Mouse (Mus musculus): ENCODE results near the gene Tmem114. TPM values are rescaled to one million over a fixed set of nuclear protein-coding genes. Genes with fewer than 3 reads are reported as not detected.

The Tmem114 gene
- not detected for polyA plus RNA-seq (2014; fragmentation: Illumina TruSeq; extraction: RNeasy Lipid Tissue Mini Kit (QIAGEN cat#74804); ENCODE audit: low read depth, low replicate concordance)

GRCm38 (mm10) chr16:8424971-8425330 is at the start of gene Tmem114:
Gene Tmem114, minus strand, starts transcription at chr16:8425136.

DNA sequence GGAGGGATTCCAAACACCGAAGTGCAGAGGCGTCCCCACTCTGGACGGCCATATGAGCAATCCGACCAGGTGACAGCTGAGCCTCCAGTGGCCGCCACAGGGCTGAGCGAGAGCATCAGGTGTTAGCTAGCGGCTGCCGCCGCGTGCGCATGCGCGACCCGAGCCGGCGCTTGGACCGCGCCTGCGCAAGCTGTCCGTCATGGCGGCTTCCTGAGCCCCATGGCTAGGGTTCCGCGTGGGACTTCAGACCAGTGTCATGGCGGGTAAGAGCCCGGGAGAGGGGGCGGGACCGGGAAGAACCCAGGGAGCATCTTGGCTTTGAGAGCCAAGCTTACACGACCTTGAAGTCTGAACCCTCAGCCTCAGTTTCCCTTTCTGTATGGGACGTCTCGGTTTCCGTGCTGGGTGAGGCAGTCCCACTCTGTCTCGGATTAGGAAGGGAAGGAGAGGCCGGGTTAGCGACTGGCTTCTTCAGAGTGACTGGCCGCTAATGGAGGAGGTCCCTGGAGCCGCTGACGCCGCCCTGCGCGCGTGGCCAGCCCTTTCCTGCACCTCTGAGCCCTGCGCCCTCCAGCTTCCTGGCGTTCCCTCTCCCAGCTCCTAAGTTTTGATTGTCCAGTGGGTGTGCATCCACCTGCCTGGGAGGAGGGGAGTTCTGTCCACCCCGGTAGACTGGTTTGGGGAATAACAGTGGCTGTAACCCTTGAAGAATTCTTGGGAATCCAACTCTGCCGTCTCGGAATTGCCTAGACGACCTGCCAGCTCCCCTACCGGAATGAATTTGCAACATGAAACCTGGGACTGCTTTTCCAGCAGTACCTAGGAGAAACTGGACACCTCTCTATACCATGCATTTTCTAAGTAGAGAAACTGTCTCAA is 45.9 kb upstream of the Tmem114 start, which contains the start of gene Mettl22:
Gene Mettl22 (plus strand): TSS at position 186 of the 879 bp plus-strand sequence.

Other genes starting within 250 kb of the Tmem114 start
- 29.8 TPM for gene Mettl22, start 45.7 kb upstream of the Tmem114 start, polyA plus RNA-seq (2014; fragmentation: Illumina TruSeq; extraction: RNeasy Lipid Tissue Mini Kit (QIAGEN cat#74804); ENCODE audit: low read depth, low replicate concordance)
- 16.2 TPM for gene Abat, start 88.3 kb upstream of the Tmem114 start, polyA plus RNA-seq (2014; fragmentation: Illumina TruSeq; extraction: RNeasy Lipid Tissue Mini Kit (QIAGEN cat#74804); ENCODE audit: low read depth, low replicate concordance)
- gene Pmm2, start 212.5 kb upstream of the Tmem114 start, polyA plus RNA-seq (2014; fragmentation: Illumina TruSeq; extraction: RNeasy Lipid Tissue Mini Kit (QIAGEN cat#74804); ENCODE audit: low read depth, low replicate concordance): 42.2 TPM
- 21.8 TPM for gene Tmem186, start 212.6 kb upstream of the Tmem114 start, polyA plus RNA-seq (2014; fragmentation: Illumina TruSeq; extraction: RNeasy Lipid Tissue Mini Kit (QIAGEN cat#74804); ENCODE audit: low read depth, low replicate concordance)
- 21.2 TPM for gene Carhsp1, start 247.0 kb upstream of the Tmem114 start, polyA plus RNA-seq (2014; fragmentation: Illumina TruSeq; extraction: RNeasy Lipid Tissue Mini Kit (QIAGEN cat#74804); ENCODE audit: low read depth, low replicate concordance)

Measured in heart, adult 10 weeks (tissue).